Mouse (Mus musculus) frontal cortex, postnatal 25 days (tissue): ENCODE data around the gene Ddo.

Source experiments
- DNase-seq, 2 experiments: peaks; one replicate each; pipeline ENCODE4 v3.0.0; 2022; ENCODE audit warnings: low spot score in 2 of 2

The Ddo gene

GRCm38 (mm10) chr10:40629656-40630311 is at the start of gene Ddo:
Ddo (plus strand) TSS chr10:40630011.
- no peak for DNase-seq

- DNase-seq = no peak
Observed at GRCm38 (mm10) chr10:40583584-40584255, 46.1 kb upstream of the Ddo start.

GRCm38 (mm10) chr10:40592186-40592585 is 37.6 kb upstream of the Ddo start:
- DNase-seq = peak in 1 of 2 experiments; percentile 21

- no peak for DNase-seq
Observed at GRCm38 (mm10) chr10:40597177-40597576, 32.6 kb upstream of the Ddo start.

GRCm38 (mm10) chr10:40604706-40605394 is 25.0 kb upstream of the Ddo start:
- DNase-seq = no peak

GRCm38 (mm10) chr10:40617973-40618372 is 11.8 kb upstream of the Ddo start:
- DNase-seq = no peak

GRCm38 (mm10) chr10:40619760-40620159 is 10.1 kb upstream of the Ddo start:
- no peak for DNase-seq

- no peak for DNase-seq
Observed at GRCm38 (mm10) chr10:40629140-40629539, 671 bp upstream of the Ddo start.

- DNase-seq = no peak
Observed at GRCm38 (mm10) chr10:40630457-40630856, 646 bp downstream of the Ddo start.

GRCm38 (mm10) chr10:40630961-40631360 is 1.1 kb downstream of the Ddo start:
- no peak for DNase-seq

GRCm38 (mm10) chr10:40632087-40632486 is 2.3 kb downstream of the Ddo start:
- DNase-seq = no peak

- no peak for DNase-seq
Observed at GRCm38 (mm10) chr10:40637331-40637730, 7.5 kb downstream of the Ddo start.

GRCm38 (mm10) chr10:40638276-40638675 is 8.5 kb downstream of the Ddo start:
- DNase-seq = peak; percentile 47 to 58

- no peak for DNase-seq
Observed at GRCm38 (mm10) chr10:40638823-40639819, 9.3 kb downstream of the Ddo start.

GRCm38 (mm10) chr10:40640406-40640805 is 10.6 kb downstream of the Ddo start:
- DNase-seq = no peak

- DNase-seq = no peak
Observed at GRCm38 (mm10) chr10:40641901-40642300, 12.1 kb downstream of the Ddo start.

- DNase-seq = no peak
Observed at GRCm38 (mm10) chr10:40643126-40643525, 13.3 kb downstream of the Ddo start.

GRCm38 (mm10) chr10:40644456-40644855 is 14.6 kb downstream of the Ddo start:
- DNase-seq = no peak

GRCm38 (mm10) chr10:40645346-40645745 is 15.5 kb downstream of the Ddo start:
- DNase-seq = no peak

GRCm38 (mm10) chr10:40648776-40649175 is 19.0 kb downstream of the Ddo start:
- DNase-seq = no peak

- no peak for DNase-seq
Observed at GRCm38 (mm10) chr10:40649634-40650033, 19.8 kb downstream of the Ddo start.

- DNase-seq = no peak
Observed at GRCm38 (mm10) chr10:40651676-40652075, 21.9 kb downstream of the Ddo start.
